Mouse (Mus musculus) stomach, postnatal 0 days (tissue): ENCODE results near the gene Gimap7. TPM values are rescaled to one million over a fixed set of nuclear protein-coding genes. Genes with fewer than 3 reads are reported as not detected.

Source experiments
- ATAC-seq: fragments of 200-750 bp; cut with Nextera tagmentation; 2 replicates; pipeline ENCODE4 v1.8.0; 2017; ENCODE audit not compliant: low FRiP score, low TSS enrichment
- DNase-seq: peaks from one replicate; pipeline ENCODE4 v3.0.0-alpha.2; 2016; ENCODE audit warnings: low spot score
- H3K27ac ChIP-seq: fragments of 300-500 bp; sonication (generic); replicated peaks from 2 replicates; pipeline ENCODE4 v1.5.1; 2014; ENCODE audit warnings: mild to moderate bottlenecking, control low read depth
- H3K27me3 ChIP-seq: fragments of 300-500 bp; sonication (generic); 2 replicates; pipeline ENCODE4 v1.6.1; 2014; ENCODE audit warnings: low read length; ENCODE audit not compliant: control insufficient read depth, insufficient read depth
- H3K36me3 ChIP-seq: fragments of 300-500 bp; sonication (generic); 2 replicates; pipeline ENCODE4 v1.6.1; 2014; ENCODE audit warnings: low read length, mixed read lengths; ENCODE audit not compliant: control insufficient read depth, insufficient read depth
- H3K4me1 ChIP-seq: fragments of 300-500 bp; sonication (generic); replicated peaks from 2 replicates; pipeline ENCODE4 v1.6.1; 2014; ENCODE audit warnings: antibody characterized with exemption; ENCODE audit not compliant: control insufficient read depth, insufficient read depth
- H3K4me2 ChIP-seq: fragments of 300-500 bp; sonication (generic); replicated peaks from 2 replicates; pipeline ENCODE4 v1.6.1; 2014; ENCODE audit warnings: low read depth, mild to moderate bottlenecking, control low read depth, moderate library complexity
- H3K4me3 ChIP-seq: fragments of 300-500 bp; sonication (generic); 2 replicates; pipeline ENCODE4 v1.5.1; 2014; ENCODE audit warnings: low read depth, low read length, control low read depth
- H3K9ac ChIP-seq: fragments of 300-500 bp; sonication (generic); 2 replicates; pipeline ENCODE4 v1.6.1; 2014; ENCODE audit warnings: mild to moderate bottlenecking, low read length, control low read depth, mixed read lengths
- H3K9me3 ChIP-seq: fragments of 300-500 bp; sonication (generic); 2 replicates; pipeline ENCODE4 v1.6.1; 2016; ENCODE audit warnings: low read length; ENCODE audit not compliant: control insufficient read depth
- CTCF ChIP-seq: IDR thresholded peaks from 2 replicates; pipeline ENCODE4 v1.5.1; 2016; ENCODE audit warnings: antibody characterized with exemption, low read depth, mild to moderate bottlenecking, moderate library complexity
- EP300 ChIP-seq: optimal IDR thresholded peaks from 2 replicates; pipeline ENCODE3; 2016; ENCODE audit warnings: antibody characterized with exemption
- WGBS: fragments of 180-500 bp; shearing (Covaris S2); extraction: QIAGEN DNeasy Blood & Tissue Kit; methylation state at CpG from one replicate; pipeline ENCODE4 v1.1.7; 2014; 5-methylcytosine and 5-hydroxymethylcytosine counted together
- polyA plus RNA-seq: library from polyadenylated mRNA; unstranded; fragments of >200 nt; fragmentation: Nextera tagmentation; extraction: Ambion mirVana; gene quantifications from 2 replicates; pipeline ENCODE4 v1.2.1, GENCODE M21; 2015

Gimap7 gene
- polyA plus RNA-seq, 1 experiment from 2014 or later: not detected

- Histone ChIP-seq H3K4me3 (no peak overlapping the region), H3K9ac (no peak overlapping the region), H3K36me3 (no peaks in the 10 kb centered on the region), H3K4me1 (no peaks in the 10 kb centered on the region), H3K9me3 (no peaks in the 10 kb centered on the region), H3K27ac (no peak overlapping the region; the same call in 1 of the 2 replicates), H3K27me3 (no peaks in the 10 kb centered on the region), H3K4me2 (no peak overlapping the region)
- WGBS: 74% methylated on average over 3 of the region's 3 CpGs
- DNase-seq (no peak), ATAC-seq (no peak)
- TF ChIP-seq EP300: no peak
- no peak for TF ChIP-seq CTCF
These were observed 19.5 kb upstream of the Gimap7 start for GRCm38 (mm10) chr6:48698888-48699287.

DNA sequence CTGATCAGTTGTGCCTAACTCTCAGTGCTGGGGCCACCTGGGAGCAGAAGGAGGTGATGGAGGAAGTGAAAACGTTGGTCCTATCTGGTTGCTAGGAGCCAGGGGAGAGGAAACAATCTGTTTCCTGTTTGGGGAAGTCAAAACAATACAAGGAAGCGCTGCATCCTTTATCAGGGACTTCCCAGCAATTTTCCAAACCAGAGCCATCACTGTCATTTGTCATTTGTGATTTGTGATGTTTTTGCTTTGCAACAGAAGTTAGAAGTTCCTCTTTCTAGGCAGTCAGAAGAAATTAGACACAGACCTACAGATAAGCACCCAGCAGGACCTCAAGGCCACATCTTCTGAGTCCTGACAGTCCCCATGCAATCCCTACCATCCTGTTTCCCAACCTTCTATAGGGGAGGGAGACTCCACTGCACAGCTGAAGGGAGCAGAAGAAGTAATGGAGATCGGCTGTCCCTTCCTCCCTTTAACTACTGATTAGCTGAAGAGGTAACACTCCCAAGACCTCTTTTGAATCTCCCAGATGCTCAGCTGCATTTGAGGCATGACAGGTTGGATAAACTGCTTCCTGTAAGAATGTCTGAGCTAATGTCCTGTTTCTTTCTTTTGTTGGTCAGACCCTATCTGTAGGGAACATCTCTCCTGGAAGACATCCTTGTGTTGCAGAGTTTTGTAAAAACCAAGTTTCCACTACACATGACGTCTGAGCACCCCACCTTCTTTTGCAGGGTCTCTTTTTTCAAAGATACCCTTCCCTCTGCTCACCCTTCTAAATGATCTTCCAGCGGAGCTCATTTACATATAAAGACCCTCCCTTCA lies 18.0 kb upstream of the Gimap7 start:
- no peak overlapping the region for H3K4me3 ChIP-seq
- no peaks in the 10 kb centered on the region for H3K4me1 ChIP-seq
- H3K4me2 ChIP-seq: no peak overlapping the region
- H3K27ac ChIP-seq: peak overlapping the region; percentile 20; the same call in 1 of the 2 replicates
- H3K27me3 ChIP-seq: no peaks in the 10 kb centered on the region
- H3K36me3 ChIP-seq: no peaks in the 10 kb centered on the region
- no peak for DNase-seq
- no peak for ATAC-seq
- H3K9me3 ChIP-seq: no peaks in the 10 kb centered on the region
- TF ChIP-seq CTCF: no peak
- TF ChIP-seq EP300: peak; percentile 77
- 44% methylated on average over 5 of the region's 5 CpGs for WGBS
- H3K9ac ChIP-seq: no peak overlapping the region

DNA sequence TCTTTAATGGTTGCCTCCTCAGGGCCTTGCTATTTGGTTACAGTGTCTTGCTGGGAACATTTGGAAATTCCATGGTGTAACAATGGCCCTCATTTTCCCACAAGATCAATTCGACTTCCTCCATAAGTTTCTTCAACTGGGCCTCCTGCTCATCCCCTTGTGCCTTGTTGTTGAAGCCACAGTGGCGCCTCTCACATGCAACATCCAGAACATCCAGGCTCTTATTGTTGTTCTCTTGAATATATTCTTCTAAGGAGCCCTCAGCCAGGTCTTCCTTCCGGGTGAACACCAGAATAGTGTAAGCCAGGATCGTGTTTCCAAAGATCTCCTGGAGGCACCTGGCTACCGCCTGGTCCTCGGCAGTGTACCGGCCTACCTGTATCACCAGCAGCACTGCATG lies 16.3 kb upstream of the Gimap7 start:
- H3K27ac ChIP-seq: no peak overlapping the region
- no peak for ATAC-seq
- DNase-seq: no peak

GRCm38 (mm10) chr6:48702601-48703000 lies 15.8 kb upstream of the Gimap7 start:
- TF ChIP-seq EP300 (no peak), CTCF (peak; percentile 52)
- Histone ChIP-seq H3K36me3 (no peaks in the 10 kb centered on the region), H3K27me3 (no peaks in the 10 kb centered on the region), H3K27ac (no peak overlapping the region), H3K9me3 (no peaks in the 10 kb centered on the region), H3K4me2 (no peak overlapping the region), H3K4me1 (no peaks in the 10 kb centered on the region), H3K4me3 (no peak overlapping the region), H3K9ac (no peak overlapping the region)
- ATAC-seq: no peak
- WGBS: 73% methylated on average over 5 of the region's 5 CpGs
- DNase-seq: no peak

More for the DNA sequence above, 16.3 kb upstream of the Gimap7 start:
- Histone ChIP-seq H3K9me3 (no peaks in the 10 kb centered on the region), H3K27me3 (no peaks in the 10 kb centered on the region), H3K4me3 (no peak overlapping the region), H3K9ac (no peak overlapping the region), H3K36me3 (no peaks in the 10 kb centered on the region), H3K4me1 (no peaks in the 10 kb centered on the region), H3K4me2 (no peak overlapping the region)
- 84% methylated on average over 7 of the region's 7 CpGs for WGBS
- TF ChIP-seq CTCF: no peak
- no peak for TF ChIP-seq EP300

DNA sequence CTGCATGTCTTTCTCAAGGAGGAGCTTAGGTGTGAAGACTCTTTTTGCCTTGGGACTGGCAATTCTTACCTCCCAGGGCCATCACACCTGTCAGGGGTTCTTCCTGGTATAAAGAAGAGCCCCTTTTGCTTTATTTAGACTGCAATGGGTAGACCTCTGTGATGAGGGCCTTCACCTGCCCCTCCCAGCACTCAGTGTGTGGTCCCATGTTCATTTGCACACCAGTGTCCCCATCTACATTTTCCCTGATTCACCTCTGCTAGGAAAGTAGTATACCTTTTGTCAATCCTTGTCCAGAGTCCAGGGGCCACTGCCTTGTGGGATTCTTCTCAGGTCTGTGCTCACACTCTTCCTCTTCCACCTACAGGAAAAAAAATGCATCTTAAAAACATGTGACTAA lies 14.3 kb upstream of the Gimap7 start:
- no peak for ATAC-seq
- H3K4me2 ChIP-seq: no peak overlapping the region

DNA sequence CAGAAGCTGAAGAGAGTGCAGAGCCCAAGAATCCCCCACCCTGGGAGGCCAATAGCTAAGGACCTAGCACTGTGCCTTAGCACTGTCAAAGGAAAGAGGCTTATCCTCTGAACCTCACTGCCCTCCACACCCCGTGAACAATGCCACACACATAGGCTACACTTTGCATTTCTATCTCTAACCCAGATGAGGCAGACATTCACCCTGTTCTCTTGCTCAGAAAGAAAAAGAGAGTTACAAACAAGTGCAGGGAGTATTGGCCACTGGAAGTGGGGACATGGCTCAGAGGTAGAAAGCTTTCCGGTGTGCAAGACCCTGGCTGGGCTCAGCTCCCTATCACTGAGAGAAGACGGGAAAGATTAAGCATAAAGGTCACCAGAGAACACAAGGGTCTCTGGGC lies 12.3 kb upstream of the Gimap7 start:
- no peak for DNase-seq
- Histone ChIP-seq H3K9me3 (no peaks in the 10 kb centered on the region), H3K4me1 (no peaks in the 10 kb centered on the region), H3K9ac (no peak overlapping the region), H3K36me3 (no peaks in the 10 kb centered on the region), H3K27me3 (no peaks in the 10 kb centered on the region), H3K4me2 (no peak overlapping the region; the same call in 1 of the 2 replicates), H3K4me3 (no peak overlapping the region), H3K27ac (0 out of 2 replicates have a peak overlapping the region, but pooled peaks have one; percentile 13)
- 51% methylated on average over 3 of the region's 3 CpGs for WGBS
- TF ChIP-seq CTCF (no peak), EP300 (no peak)
- no peak for ATAC-seq

More for the DNA sequence above, 14.3 kb upstream of the Gimap7 start:
- H3K27ac ChIP-seq: no peak overlapping the region
- H3K4me1 ChIP-seq: no peaks in the 10 kb centered on the region
- H3K9ac ChIP-seq: no peak overlapping the region
- H3K36me3 ChIP-seq: no peaks in the 10 kb centered on the region
- no peaks in the 10 kb centered on the region for H3K9me3 ChIP-seq
- no peak for DNase-seq
- no peak overlapping the region for H3K4me3 ChIP-seq
- no peaks in the 10 kb centered on the region for H3K27me3 ChIP-seq
- no peak for TF ChIP-seq EP300
- TF ChIP-seq CTCF: no peak
